Mouse (Mus musculus) lung, embryonic 14.5 days (tissue): ENCODE data around the gene Atp5g2. TPM values are rescaled to one million over a fixed set of nuclear protein-coding genes. Genes with fewer than 3 reads are reported as not detected.

ENCODE experiments used
- ATAC-seq: fragments of 200-750 bp; cut with Nextera tagmentation; 2 replicates; pipeline ENCODE4 v1.8.0; 2017; ENCODE audit warnings: mild to moderate bottlenecking, moderate TSS enrichment, moderate library complexity; ENCODE audit not compliant: insufficient read depth
- DNase-seq: peaks from one replicate; pipeline ENCODE4 v3.0.0-alpha.2; 2015
- H3K27ac ChIP-seq: fragments of 300-500 bp; sonication (generic); 2 replicates; pipeline ENCODE4 v1.5.1; 2014; ENCODE audit warnings: low read depth, mild to moderate bottlenecking, moderate library complexity
- H3K27me3 ChIP-seq: fragments of 300-500 bp; sonication (generic); 2 replicates; pipeline ENCODE4 v1.6.1; 2014; ENCODE audit warnings: low read length, control low read depth; ENCODE audit not compliant: insufficient read depth
- H3K36me3 ChIP-seq: fragments of 300-500 bp; sonication (generic); 2 replicates; pipeline ENCODE4 v1.6.1; 2014; ENCODE audit warnings: control low read depth; ENCODE audit not compliant: insufficient read depth
- H3K4me1 ChIP-seq: fragments of 300-500 bp; sonication (generic); 2 replicates; pipeline ENCODE4 v1.6.1; 2014; ENCODE audit warnings: antibody characterized with exemption, control low read depth; ENCODE audit not compliant: insufficient read depth
- H3K4me2 ChIP-seq: fragments of 300-500 bp; sonication (generic); 2 replicates; pipeline ENCODE4 v1.6.1; 2014; ENCODE audit warnings: mild to moderate bottlenecking
- H3K4me3 ChIP-seq: fragments of 300-500 bp; sonication (generic); 2 replicates; pipeline ENCODE4 v1.5.1; 2014; ENCODE audit warnings: low read depth, low read length
- H3K9ac ChIP-seq: fragments of 300-500 bp; sonication (generic); 2 replicates; pipeline ENCODE4 v1.6.1; 2014
- H3K9me3 ChIP-seq: fragments of 300-500 bp; sonication (generic); 2 replicates; pipeline ENCODE4 v1.6.1; 2016; ENCODE audit warnings: low read depth, low read length, control low read depth
- CTCF ChIP-seq: IDR thresholded peaks from 2 replicates; pipeline ENCODE4 v1.5.1; 2016; ENCODE audit warnings: antibody characterized with exemption, low read depth
- WGBS: fragments of 180-500 bp; shearing (Covaris S2); extraction: QIAGEN DNeasy Blood & Tissue Kit; methylation state at CpG from one replicate; pipeline ENCODE4 v1.1.7; 2014; 5-methylcytosine and 5-hydroxymethylcytosine counted together
- polyA plus RNA-seq: library from polyadenylated mRNA; unstranded; fragments of >200 nt; fragmentation: Nextera tagmentation; extraction: Ambion mirVana; gene quantifications from 2 replicates; pipeline ENCODE4 v1.2.1, GENCODE M21; 2014

The Atp5g2 gene
- 94.8 and 97.4 TPM in 2 replicates for polyA plus RNA-seq

- no peaks in the 10 kb centered on the region for H3K27me3 ChIP-seq
- H3K9ac ChIP-seq = peak within 1 kb of the TSS; percentile 84
- DNase-seq (peak; percentile 72), ATAC-seq (no peak)
- peaks cover 17% of the 10 kb centered on the region for H3K4me1 ChIP-seq
- peaks cover 19% of the 10 kb centered on the region for H3K36me3 ChIP-seq
- H3K4me3 ChIP-seq = peak within 1 kb of the TSS; percentile 77
- no peak for TF ChIP-seq CTCF
- no peaks in the 10 kb centered on the region for H3K9me3 ChIP-seq
- H3K4me2 ChIP-seq = peak within 1 kb of the TSS; percentile 63
- peak within 1 kb of the TSS; percentile 100 for H3K27ac ChIP-seq
- WGBS = 3% methylated on average over 37 of the region's 37 CpGs
These were observed at the start of gene Atp5g2 for GRCm38 (mm10) chr15:102672215-102673071. Atp5g2 (minus strand) TSS chr15:102672352.

- H3K4me2 ChIP-seq = peak overlapping the region; percentile 68
- H3K27me3 ChIP-seq = no peaks in the 10 kb centered on the region
- no peaks in the 10 kb centered on the region for H3K4me1 ChIP-seq
- 15% methylated on average over 14 of the region's 14 CpGs for WGBS
- peak overlapping the region; percentile 56 for H3K4me3 ChIP-seq
- no peaks in the 10 kb centered on the region for H3K9me3 ChIP-seq
- no peak for ATAC-seq
- peak overlapping the region; percentile 65 for H3K9ac ChIP-seq
- 0 out of 2 replicates have a peak overlapping the region, but pooled peaks have one; percentile 32 for H3K27ac ChIP-seq
- DNase-seq = no peak
- peaks cover 12% of the 10 kb centered on the region; the same call in 1 of the 2 replicates for H3K36me3 ChIP-seq
- TF ChIP-seq CTCF = no peak
These were observed 49.1 kb upstream of the Atp5g2 start for GRCm38 (mm10) chr15:102721016-102721898.

- Histone ChIP-seq H3K4me1 (no peaks in the 10 kb centered on the region), H3K4me3 (no peak overlapping the region), H3K36me3 (peaks cover 35% of the 10 kb centered on the region; the same call in 1 of the 2 replicates), H3K27me3 (no peaks in the 10 kb centered on the region), H3K9ac (no peak overlapping the region; the same call in 1 of the 2 replicates), H3K4me2 (no peak overlapping the region), H3K9me3 (no peaks in the 10 kb centered on the region), H3K27ac (no peak overlapping the region)
- TF ChIP-seq CTCF = no peak
- ATAC-seq (no peak; the same call in 1 of the 2 replicates), DNase-seq (peak; percentile 68)
- WGBS = 49% methylated on average over 12 of the region's 12 CpGs
These were observed 44.0 kb upstream of the Atp5g2 start for GRCm38 (mm10) chr15:102716132-102716531.

- no peak overlapping the region for H3K4me2 ChIP-seq
- 73% methylated on average over 6 of the region's 6 CpGs for WGBS
- no peak overlapping the region for H3K4me3 ChIP-seq
- DNase-seq = no peak
- H3K36me3 ChIP-seq = peaks cover 48% of the 10 kb centered on the region
- no peaks in the 10 kb centered on the region for H3K27me3 ChIP-seq
- H3K27ac ChIP-seq = no peak overlapping the region
- H3K4me1 ChIP-seq = no peaks in the 10 kb centered on the region
- ATAC-seq = no peak
- no peak overlapping the region for H3K9ac ChIP-seq
- no peaks in the 10 kb centered on the region for H3K9me3 ChIP-seq
- no peak for TF ChIP-seq CTCF
These were observed 35.7 kb upstream of the Atp5g2 start for GRCm38 (mm10) chr15:102707736-102708269.

- Histone ChIP-seq H3K27me3 (no peaks in the 10 kb centered on the region), H3K9ac (no peak overlapping the region), H3K9me3 (no peaks in the 10 kb centered on the region), H3K4me1 (no peaks in the 10 kb centered on the region), H3K4me2 (no peak overlapping the region), H3K27ac (no peak overlapping the region), H3K4me3 (no peak overlapping the region), H3K36me3 (peaks cover 32% of the 10 kb centered on the region)
- WGBS = 75% methylated on average over 7 of the region's 7 CpGs
- no peak for TF ChIP-seq CTCF
- no peak for ATAC-seq
- no peak for DNase-seq
These were observed 33.9 kb upstream of the Atp5g2 start for GRCm38 (mm10) chr15:102705923-102706503.

GRCm38 (mm10) chr15:102705226-102705894 is 33.2 kb upstream of the Atp5g2 start:
- no peak overlapping the region for H3K9ac ChIP-seq
- no peak for TF ChIP-seq CTCF
- H3K27me3 ChIP-seq = no peaks in the 10 kb centered on the region
- peaks cover 26% of the 10 kb centered on the region for H3K36me3 ChIP-seq
- H3K27ac ChIP-seq = no peak overlapping the region
- H3K4me3 ChIP-seq = no peak overlapping the region
- 35% methylated on average over 9 of the region's 9 CpGs for WGBS
- H3K4me2 ChIP-seq = no peak overlapping the region
- no peaks in the 10 kb centered on the region for H3K9me3 ChIP-seq
- no peaks in the 10 kb centered on the region for H3K4me1 ChIP-seq
- DNase-seq (no peak), ATAC-seq (0 out of 2 replicates have a peak, but pooled peaks have one; percentile 6)
